Mouse (Mus musculus) hindbrain, embryonic 11.5 days (tissue): ENCODE measurements around the gene Nfatc2ip. TPM values are rescaled to one million over a fixed set of nuclear protein-coding genes. Genes with fewer than 3 reads are reported as not detected.

Experiments
- ATAC-seq: fragments of 200-750 bp; cut with Nextera tagmentation; 2 replicates; pipeline ENCODE4 v1.8.0; 2017; ENCODE audit warnings: mild to moderate bottlenecking, moderate TSS enrichment, moderate library complexity; ENCODE audit not compliant: low FRiP score
- DNase-seq: peaks from one replicate; pipeline ENCODE4 v3.0.0-alpha.2; 2015; ENCODE audit warnings: low spot score
- H3K27ac ChIP-seq: fragments of 300-500 bp; sonication (generic); 2 replicates; pipeline ENCODE4 v1.5.1; 2014; ENCODE audit warnings: mild to moderate bottlenecking, low read depth, low read length
- H3K27me3 ChIP-seq: fragments of 300-500 bp; sonication (generic); 2 replicates; pipeline ENCODE4 v1.6.1; 2014; ENCODE audit warnings: mild to moderate bottlenecking, low read length, moderate library complexity, mixed read lengths; ENCODE audit not compliant: control insufficient read depth, insufficient read depth
- H3K36me3 ChIP-seq: fragments of 300-500 bp; sonication (generic); 2 replicates; pipeline ENCODE4 v1.6.1; 2014; ENCODE audit warnings: mild to moderate bottlenecking, low read length, moderate library complexity, mixed read lengths; ENCODE audit not compliant: control insufficient read depth, insufficient read depth
- H3K4me1 ChIP-seq: fragments of 300-500 bp; sonication (generic); replicated peaks from 2 replicates; pipeline ENCODE4 v1.6.1; 2014; ENCODE audit warnings: low read length, mixed read lengths; ENCODE audit not compliant: control insufficient read depth, insufficient read depth
- H3K4me2 ChIP-seq: fragments of 300-500 bp; sonication (generic); replicated peaks from 2 replicates; pipeline ENCODE4 v1.6.1; 2014; ENCODE audit warnings: mild to moderate bottlenecking, low read depth, low read length
- H3K4me3 ChIP-seq: fragments of 300-500 bp; sonication (generic); 2 replicates; pipeline ENCODE4 v1.5.1; 2014; ENCODE audit warnings: low read depth, low read length
- H3K9ac ChIP-seq: fragments of 300-500 bp; sonication (generic); 2 replicates; pipeline ENCODE4 v1.6.1; 2014; ENCODE audit warnings: low read depth, low read length
- H3K9me3 ChIP-seq: fragments of 300-500 bp; sonication (generic); 2 replicates; pipeline ENCODE4 v1.6.1; 2016; ENCODE audit warnings: low read length; ENCODE audit not compliant: control insufficient read depth
- WGBS: fragments of 180-500 bp; shearing (Covaris S2); extraction: QIAGEN DNeasy Blood & Tissue Kit; methylation state at CpG from one replicate; pipeline ENCODE4 v1.1.7; 2014; 5-methylcytosine and 5-hydroxymethylcytosine counted together
- polyA plus RNA-seq: library from polyadenylated mRNA; unstranded; fragments of >200 nt; fragmentation: Nextera tagmentation; extraction: Ambion mirVana; gene quantifications from 2 replicates; pipeline ENCODE4 v1.2.1, GENCODE M21; 2014

Gene Nfatc2ip
- polyA plus RNA-seq, 1 experiment from 2014 or later = 5.2 TPM

DNA sequence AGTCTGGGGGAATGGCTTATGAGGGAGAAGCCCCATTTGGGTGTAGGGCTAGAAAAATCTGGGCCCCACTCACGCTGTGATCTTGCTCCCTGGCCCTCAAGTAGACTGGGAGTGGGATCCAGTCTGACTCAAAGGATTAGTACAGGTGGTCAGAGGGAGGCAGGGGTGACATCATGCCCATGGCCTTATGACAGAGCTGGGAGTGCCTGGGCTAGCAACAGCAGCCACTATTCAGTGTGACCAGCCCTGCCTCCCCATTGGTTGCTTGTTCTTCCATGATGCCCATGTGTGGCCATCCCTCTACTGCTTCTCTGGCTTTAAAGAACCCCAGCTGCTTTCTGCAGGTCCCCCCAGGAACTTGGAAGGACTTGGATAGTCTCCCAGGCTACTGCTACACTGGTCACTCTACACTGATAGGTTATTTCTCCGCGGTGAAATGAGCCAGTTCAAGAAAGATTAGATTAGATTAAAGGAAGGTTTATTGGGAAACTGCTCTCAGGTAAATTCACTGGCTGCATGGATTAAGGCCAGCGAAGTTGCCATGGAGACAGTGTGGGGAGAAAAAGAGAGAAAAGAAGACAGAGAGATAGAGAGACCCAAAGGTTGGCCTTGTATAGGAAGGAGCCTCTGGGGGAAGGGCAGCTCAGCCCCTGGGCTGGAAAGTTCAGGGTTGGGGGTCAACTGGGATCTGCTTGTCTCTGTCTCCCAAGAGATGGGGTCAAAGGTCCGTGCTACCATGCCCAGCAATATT, 40.5 kb downstream of the Nfatc2ip start:
- no peaks in the 10 kb centered on the region for H3K27me3 ChIP-seq
- ATAC-seq (no peak), DNase-seq (no peak)
- H3K36me3 ChIP-seq = no peaks in the 10 kb centered on the region
- H3K9ac ChIP-seq = no peak overlapping the region
- no peak overlapping the region for H3K4me3 ChIP-seq
- H3K4me2 ChIP-seq = no peak overlapping the region
- no peaks in the 10 kb centered on the region for H3K9me3 ChIP-seq
- WGBS = 61% methylated on average over 5 of the region's 5 CpGs
- H3K4me1 ChIP-seq = no peaks in the 10 kb centered on the region
- no peak overlapping the region for H3K27ac ChIP-seq

DNA sequence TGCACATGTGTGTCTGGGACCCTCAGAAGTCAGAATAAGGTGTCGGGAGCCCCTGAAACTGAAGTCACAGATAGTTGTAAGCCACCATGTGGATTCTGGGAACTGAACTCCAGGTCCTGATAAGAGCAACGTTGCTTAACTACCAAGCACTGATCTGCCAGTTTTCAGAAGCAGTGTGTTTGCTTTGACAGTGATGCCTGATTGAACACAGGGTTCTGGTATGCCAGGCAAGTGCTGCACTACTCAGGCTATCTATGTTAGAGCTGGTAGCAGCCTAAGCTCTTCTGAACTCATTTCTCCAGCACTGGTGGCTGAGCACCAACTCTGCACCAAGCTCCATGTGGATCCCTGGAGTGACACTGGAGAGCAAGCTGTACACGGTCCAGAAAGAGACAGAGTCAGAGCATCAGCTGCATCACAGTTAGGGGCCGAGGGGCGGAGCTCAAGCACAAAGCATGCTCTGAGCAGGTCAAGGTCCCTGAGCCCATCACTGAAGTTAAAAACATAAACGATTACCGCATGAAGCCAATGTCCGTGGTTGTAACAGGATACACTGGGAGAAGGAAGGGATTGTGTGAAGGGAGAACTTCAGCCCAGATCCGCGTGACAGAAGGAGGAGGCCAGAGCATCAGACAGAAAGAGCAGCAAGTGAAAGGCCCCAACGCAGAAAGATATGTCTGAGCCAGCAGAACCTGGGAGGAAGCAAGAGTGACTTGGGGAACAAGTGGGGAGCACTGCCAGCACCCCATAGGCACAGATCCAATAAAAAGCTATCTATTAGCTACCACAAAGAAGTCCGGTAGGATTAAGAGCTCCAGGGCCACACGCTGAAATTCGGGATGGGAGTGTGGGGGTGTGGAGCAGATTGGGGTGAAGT, 41.6 kb downstream of the Nfatc2ip start:
- Histone ChIP-seq H3K9me3 (no peaks in the 10 kb centered on the region), H3K27me3 (no peaks in the 10 kb centered on the region), H3K9ac (no peak overlapping the region), H3K4me3 (no peak overlapping the region), H3K36me3 (no peaks in the 10 kb centered on the region), H3K4me1 (no peaks in the 10 kb centered on the region), H3K27ac (no peak overlapping the region), H3K4me2 (no peak overlapping the region)
- DNase-seq (no peak), ATAC-seq (no peak)
- 59% methylated on average over 14 of the region's 14 CpGs for WGBS

DNA sequence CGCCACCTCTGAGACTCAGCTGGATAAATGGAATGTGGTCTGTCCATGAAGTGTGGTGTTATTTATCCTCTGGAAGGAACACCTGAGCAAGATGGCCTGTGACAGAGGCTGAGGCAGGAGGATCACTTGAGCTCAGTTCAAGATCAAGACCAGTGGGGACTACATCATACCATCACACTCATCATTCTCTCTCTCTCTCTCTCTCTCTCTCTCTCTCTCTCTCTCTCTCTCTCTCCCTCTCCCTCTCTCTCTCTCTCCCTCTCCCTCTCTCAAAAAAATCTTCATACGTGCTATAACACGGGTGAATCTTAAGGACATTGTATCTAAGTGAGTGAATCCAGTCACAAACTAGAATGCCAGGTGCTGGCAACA, 42.6 kb downstream of the Nfatc2ip start:
- H3K27ac ChIP-seq = no peak overlapping the region
- no peaks in the 10 kb centered on the region for H3K4me1 ChIP-seq
- 88% methylated on average over 3 of the region's 3 CpGs for WGBS
- no peaks in the 10 kb centered on the region for H3K36me3 ChIP-seq
- no peak for DNase-seq
- ATAC-seq = no peak
- no peaks in the 10 kb centered on the region for H3K27me3 ChIP-seq
- H3K4me2 ChIP-seq = no peak overlapping the region
- no peaks in the 10 kb centered on the region for H3K9me3 ChIP-seq
- H3K4me3 ChIP-seq = no peak overlapping the region
- no peak overlapping the region for H3K9ac ChIP-seq

DNA sequence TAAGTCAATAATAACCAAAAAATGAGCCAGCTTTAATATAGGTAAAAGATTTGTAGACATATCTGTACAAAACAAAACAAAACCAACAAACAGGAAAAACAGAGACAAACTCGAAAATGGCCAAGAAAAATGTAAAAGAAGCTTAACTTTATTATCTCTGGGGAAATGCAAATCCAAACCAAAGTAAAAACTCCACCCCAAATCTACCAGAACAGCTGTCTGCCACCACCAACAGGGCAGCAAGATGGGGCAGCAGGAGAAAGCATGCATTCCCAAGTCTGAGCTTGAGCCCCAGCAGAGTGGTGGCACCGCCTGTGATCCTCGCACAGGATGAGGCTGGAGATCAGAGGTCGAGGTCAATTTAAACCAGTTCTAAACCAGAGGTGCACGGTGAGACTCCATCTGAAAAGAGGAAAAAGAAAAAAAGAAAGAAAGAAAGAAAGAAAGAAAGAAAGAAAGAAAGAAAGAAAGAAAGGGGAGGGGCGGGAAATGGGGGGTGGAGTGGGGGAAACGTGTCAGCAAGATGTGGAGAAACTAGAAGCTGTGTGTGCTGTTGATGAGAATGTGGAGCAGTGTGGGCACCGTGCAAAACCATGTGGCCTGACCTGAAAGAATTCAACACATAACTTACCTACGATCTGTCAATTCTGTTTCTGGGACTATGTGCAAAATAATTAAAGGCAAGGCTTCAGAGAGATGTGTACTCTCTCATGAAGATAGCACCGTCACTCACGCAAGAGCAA, 43.1 kb downstream of the Nfatc2ip start:
- no peak overlapping the region for H3K9ac ChIP-seq
- no peak overlapping the region for H3K27ac ChIP-seq
- H3K4me1 ChIP-seq = no peaks in the 10 kb centered on the region
- ATAC-seq (no peak), DNase-seq (no peak)
- no peak overlapping the region for H3K4me3 ChIP-seq
- H3K27me3 ChIP-seq = no peaks in the 10 kb centered on the region
- H3K4me2 ChIP-seq = no peak overlapping the region
- WGBS = 67% methylated on average over 11 of the region's 11 CpGs
- H3K36me3 ChIP-seq = no peaks in the 10 kb centered on the region
- no peaks in the 10 kb centered on the region for H3K9me3 ChIP-seq

DNA sequence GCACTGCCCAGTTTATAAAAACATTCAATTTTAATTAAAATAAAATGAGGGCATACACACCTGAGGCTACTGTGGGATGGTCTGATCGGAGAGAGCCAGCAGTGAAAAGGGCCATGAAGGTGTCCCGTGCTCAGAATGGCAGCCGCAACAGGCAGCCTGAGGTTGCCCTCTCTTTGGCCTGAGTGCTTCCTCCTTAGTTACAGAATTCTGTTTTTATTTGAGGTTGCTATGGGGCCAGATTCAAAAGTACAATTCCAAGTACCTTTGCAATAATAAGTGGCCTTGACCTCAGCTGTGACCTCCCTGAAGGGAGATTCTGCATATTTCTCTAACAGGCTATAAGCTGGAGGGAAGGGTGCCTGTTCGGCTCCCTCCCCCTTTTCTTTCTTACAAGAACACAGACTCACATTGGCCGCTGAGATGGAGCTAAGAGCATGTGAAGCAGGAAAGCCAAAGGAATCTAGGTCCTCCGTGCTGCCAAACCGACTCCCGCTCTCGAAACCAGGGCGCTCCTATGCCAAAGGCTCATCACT, 45.1 kb downstream of the Nfatc2ip start:
- Histone ChIP-seq H3K4me2 (no peak overlapping the region), H3K4me3 (no peak overlapping the region), H3K9ac (no peak overlapping the region), H3K27ac (no peak overlapping the region), H3K36me3 (no peaks in the 10 kb centered on the region), H3K27me3 (no peaks in the 10 kb centered on the region), H3K9me3 (no peaks in the 10 kb centered on the region), H3K4me1 (no peaks in the 10 kb centered on the region)
- WGBS = 59% methylated on average over 10 of the region's 10 CpGs
- no peak for ATAC-seq
- no peak for DNase-seq

DNA sequence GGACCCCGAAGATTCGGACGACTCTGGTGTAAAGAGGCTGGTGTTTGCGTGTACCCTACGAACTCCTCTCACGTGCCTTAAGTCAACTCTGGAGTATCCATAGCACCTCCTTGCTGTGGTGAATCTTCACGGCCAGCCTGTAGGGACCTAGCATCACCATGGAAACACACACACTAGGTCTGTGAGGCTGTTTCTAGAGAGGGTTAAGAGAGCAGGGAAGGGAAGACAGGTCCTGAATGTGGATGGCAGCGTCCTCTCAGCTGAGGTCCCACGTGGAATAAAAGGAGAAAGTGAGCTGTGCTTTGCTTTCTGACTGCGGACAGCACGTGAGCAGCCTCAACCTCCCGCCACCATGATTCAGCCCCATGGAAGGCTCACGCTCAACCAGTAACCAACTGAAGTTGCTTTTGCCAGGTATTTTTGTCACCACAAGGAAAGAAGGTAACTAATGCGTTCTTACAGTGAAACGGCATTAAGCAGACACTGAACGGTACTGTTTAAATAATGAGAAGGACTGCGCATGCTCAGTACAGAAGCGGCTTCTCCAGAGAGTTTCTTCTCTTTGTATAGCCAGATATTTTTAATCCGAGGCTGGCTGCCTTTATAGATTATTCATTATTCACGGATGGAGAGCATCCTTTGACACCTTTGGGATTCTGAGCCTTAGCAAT, 45.7 kb downstream of the Nfatc2ip start:
- H3K27me3 ChIP-seq = no peaks in the 10 kb centered on the region
- no peaks in the 10 kb centered on the region for H3K36me3 ChIP-seq
- no peaks in the 10 kb centered on the region for H3K9me3 ChIP-seq
- ATAC-seq = no peak
- no peak overlapping the region for H3K27ac ChIP-seq
- DNase-seq = no peak
- WGBS = 66% methylated on average over 20 of the region's 20 CpGs
- H3K4me3 ChIP-seq = no peak overlapping the region
- H3K9ac ChIP-seq = no peak overlapping the region
- no peaks in the 10 kb centered on the region for H3K4me1 ChIP-seq
- no peak overlapping the region for H3K4me2 ChIP-seq

DNA sequence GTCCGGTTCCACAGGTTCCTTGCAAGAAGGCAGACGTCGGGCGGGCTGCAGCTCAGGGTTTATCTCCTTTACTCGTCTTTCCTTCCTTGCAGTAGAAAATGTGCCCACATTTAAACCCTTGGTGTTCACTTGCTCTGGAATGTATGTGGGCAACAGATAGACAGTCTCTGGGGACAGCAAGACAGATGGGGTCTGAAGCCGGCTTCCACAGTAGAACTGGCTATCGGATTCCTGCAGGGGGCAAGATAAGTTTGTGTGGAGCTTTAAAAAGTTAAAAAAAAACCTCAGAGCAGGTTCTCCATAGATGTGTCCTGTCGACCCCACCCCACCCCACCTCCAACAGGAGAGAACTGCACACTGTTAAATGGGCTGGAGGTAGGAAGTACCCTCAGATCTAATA, 48.2 kb downstream of the Nfatc2ip start:
- Histone ChIP-seq H3K36me3 (no peaks in the 10 kb centered on the region), H3K27ac (no peak overlapping the region), H3K4me2 (no peak overlapping the region), H3K9ac (no peak overlapping the region), H3K9me3 (no peaks in the 10 kb centered on the region), H3K4me1 (no peaks in the 10 kb centered on the region), H3K4me3 (no peak overlapping the region), H3K27me3 (no peaks in the 10 kb centered on the region)
- 71% methylated on average over 8 of the region's 8 CpGs for WGBS
- DNase-seq = no peak
- no peak for ATAC-seq

DNA sequence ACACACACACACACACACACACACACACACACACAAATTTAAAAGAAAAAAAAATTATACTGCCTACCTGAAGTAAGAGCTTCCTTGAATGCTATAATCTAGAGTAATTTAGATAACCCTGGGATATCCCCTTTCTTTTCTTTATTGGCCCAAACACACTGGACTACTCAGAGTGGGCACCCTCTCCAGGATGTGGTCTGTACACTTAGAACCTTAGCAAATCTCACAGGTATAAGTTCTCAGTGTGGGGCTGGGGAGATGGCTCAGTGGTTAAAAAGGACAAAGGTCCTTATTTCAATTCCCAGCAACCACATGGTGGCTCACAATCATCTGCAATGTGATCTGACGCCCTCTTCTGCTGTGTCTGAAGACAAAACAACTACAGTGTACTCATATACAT, 49.4 kb downstream of the Nfatc2ip start:
- 61% methylated on average over 1 of the region's 1 CpGs for WGBS
- no peak overlapping the region for H3K4me2 ChIP-seq
- no peak overlapping the region for H3K9ac ChIP-seq
- no peaks in the 10 kb centered on the region for H3K4me1 ChIP-seq
- H3K36me3 ChIP-seq = no peaks in the 10 kb centered on the region
- no peaks in the 10 kb centered on the region for H3K9me3 ChIP-seq
- DNase-seq (no peak), ATAC-seq (no peak)
- H3K4me3 ChIP-seq = no peak overlapping the region
- no peak overlapping the region for H3K27ac ChIP-seq
- H3K27me3 ChIP-seq = no peaks in the 10 kb centered on the region
